Mouse (Mus musculus): ENCODE data around the gene Atl1. TPM values are rescaled to one million over a fixed set of nuclear protein-coding genes. Genes with fewer than 3 reads are reported as not detected.

The Atl1 gene
- total and polyA plus RNA-seq, 3 experiments = 0.50 to 1.0 TPM; not detected in 1

- Histone ChIP-seq H3K4me1 (ENCODE audit: control insufficient read depth in 1 of 2, insufficient read depth in 2 of 2, low read length in 2 of 2) (peaks cover 2 to 5% of the 10 kb centered on the region in 2 experiments; a peak in 2 of 4 replicates), H3K9ac (ENCODE audit: control insufficient read depth, low read depth, low read length, poor library complexity, severe bottlenecking) (no peak overlapping the region), H3K79me2 (ENCODE audit: control insufficient read depth, insufficient read depth, low read length, poor library complexity) (peaks cover 11% of the 10 kb centered on the region), H3K4me3 (ENCODE audit: control insufficient read depth in 1 of 2, insufficient read depth in 1 of 2, low read depth in 2 of 2, low read length in 2 of 2) (no peak overlapping the region), H3K36me3 (ENCODE audit: control insufficient read depth in 1 of 2, insufficient read depth in 2 of 2, low read length in 2 of 2) (peaks cover 0 to 7% of the 10 kb centered on the region in 2 experiments; a peak in 2 of 4 replicates), H3K27ac (ENCODE audit: control insufficient read depth, low read depth, low read length) (no peak overlapping the region), H3K27me3 (ENCODE audit: control insufficient read depth in 1 of 2, insufficient read depth in 2 of 2, low read length in 2 of 2) (no peaks in the 10 kb centered on the region), H3K9me3 (replicated peaks; ENCODE audit: insufficient read depth, low read length) (no peaks in the 10 kb centered on the region)
- DNase-seq (ENCODE audit: low read depth, low spot score) = no peak
- no peak for TF ChIP-seq RCOR1 (IDR thresholded peaks at IDR 0.05; ENCODE audit: low read depth, low read length)
- no peak for TF ChIP-seq E2F4 (IDR thresholded peaks at IDR 0.05; ENCODE audit: borderline replicate concordance, low read depth, low read length)
- TF ChIP-seq ZNF384 (IDR thresholded peaks at IDR 0.05; ENCODE audit: low read depth, low read length) = no peak
- no peak for TF ChIP-seq HCFC1 (IDR thresholded peaks at IDR 0.05; ENCODE audit: low read depth, low read length)
- TF ChIP-seq MAZ (IDR thresholded peaks at IDR 0.05; ENCODE audit: low read depth, low read length) = no peak
Observed at GRCm38 (mm10) chr12:69895046-69895445, 2.6 kb downstream of the Atl1 start.

DNA sequence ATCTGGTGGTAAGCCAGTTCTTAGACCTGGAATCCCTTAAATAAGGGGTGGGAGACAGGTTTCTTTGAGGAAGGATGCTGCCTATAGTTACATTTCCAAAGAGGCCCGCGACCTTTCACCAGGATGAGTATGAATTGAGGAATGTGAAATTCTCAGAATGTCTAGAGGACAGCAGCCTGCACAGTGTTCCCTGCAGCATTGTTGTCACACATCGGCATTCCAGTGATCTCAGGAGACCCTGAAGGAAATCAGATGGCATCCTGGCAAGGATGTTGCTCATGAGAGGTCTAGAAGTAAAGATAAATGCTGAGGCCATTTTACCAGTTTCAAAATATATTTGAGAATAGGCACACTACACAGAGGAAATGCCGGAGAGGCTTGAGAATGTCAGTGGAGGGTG is 5.7 kb downstream of the Atl1 start:
- H3K27ac ChIP-seq (ENCODE audit: control insufficient read depth, low read depth, low read length) = no peak overlapping the region
- no peaks in the 10 kb centered on the region for H3K4me1 ChIP-seq (ENCODE audit: control insufficient read depth in 1 of 2, insufficient read depth in 2 of 2, low read length in 2 of 2)
- no peaks in the 10 kb centered on the region for H3K9me3 ChIP-seq (replicated peaks; ENCODE audit: insufficient read depth, low read length)
- TF ChIP-seq E2F4 (IDR thresholded peaks at IDR 0.05; ENCODE audit: borderline replicate concordance, low read depth, low read length) (no peak), MAZ (IDR thresholded peaks at IDR 0.05; ENCODE audit: low read depth, low read length) (no peak), CHD2 (IDR thresholded peaks at IDR 0.05; ENCODE audit: low read length) (no peak), JUND (IDR thresholded peaks at IDR 0.05; ENCODE audit: low read depth, low read length) (no peak), RAD21 (IDR thresholded peaks at IDR 0.05; ENCODE audit: low read depth, low read length) (no peak), TCF12 (IDR thresholded peaks at IDR 0.05; ENCODE audit: low read depth, low read length) (no peak), MYB (IDR thresholded peaks at IDR 0.05; ENCODE audit: low read depth, low read length) (no peak), MEF2A (IDR thresholded peaks at IDR 0.05; ENCODE audit: extremely low read depth, insufficient replicate concordance, low read depth, low read length, poor library complexity, severe bottlenecking) (no peak), NELFE (IDR thresholded peaks at IDR 0.05; ENCODE audit: low read depth, low read length) (no peak), ELF1 (IDR thresholded peaks at IDR 0.05; ENCODE audit: low read depth, low read length) (no peak), ZKSCAN1 (IDR thresholded peaks at IDR 0.05; ENCODE audit: low read depth, low read length) (no peak), UBTF (IDR thresholded peaks at IDR 0.05; ENCODE audit: borderline replicate concordance, insufficient read depth, low read depth, low read length) (no peak), MXI1 (IDR thresholded peaks at IDR 0.05; ENCODE audit: low read depth, low read length) (no peak), ZNF384 (IDR thresholded peaks at IDR 0.05; ENCODE audit: low read depth, low read length) (no peak), EP300 (IDR thresholded peaks at IDR 0.05; ENCODE audit: low read depth in 1 of 2, low read length in 2 of 2) (no peak)
- H3K79me2 ChIP-seq (ENCODE audit: control insufficient read depth, insufficient read depth, low read length, poor library complexity) = no peaks in the 10 kb centered on the region
- DNase-seq (ENCODE audit: low read depth, low spot score) = no peak
- no peak overlapping the region for H3K4me3 ChIP-seq (ENCODE audit: control insufficient read depth in 1 of 2, insufficient read depth in 1 of 2, low read depth in 2 of 2, low read length in 2 of 2)
- 0 out of 4 replicates have a peak, but pooled peaks cover 0 to 2% of the 10 kb centered on the region in 2 experiments for H3K36me3 ChIP-seq (ENCODE audit: control insufficient read depth in 1 of 2, insufficient read depth in 2 of 2, low read length in 2 of 2)
- no peak overlapping the region for H3K9ac ChIP-seq (ENCODE audit: control insufficient read depth, low read depth, low read length, poor library complexity, severe bottlenecking)
- H3K27me3 ChIP-seq (ENCODE audit: control insufficient read depth in 1 of 2, insufficient read depth in 2 of 2, low read length in 2 of 2) = no peaks in the 10 kb centered on the region
